25 mouse cellular contexts compared by ENCODE assay signal in the genomic region with DNA sequence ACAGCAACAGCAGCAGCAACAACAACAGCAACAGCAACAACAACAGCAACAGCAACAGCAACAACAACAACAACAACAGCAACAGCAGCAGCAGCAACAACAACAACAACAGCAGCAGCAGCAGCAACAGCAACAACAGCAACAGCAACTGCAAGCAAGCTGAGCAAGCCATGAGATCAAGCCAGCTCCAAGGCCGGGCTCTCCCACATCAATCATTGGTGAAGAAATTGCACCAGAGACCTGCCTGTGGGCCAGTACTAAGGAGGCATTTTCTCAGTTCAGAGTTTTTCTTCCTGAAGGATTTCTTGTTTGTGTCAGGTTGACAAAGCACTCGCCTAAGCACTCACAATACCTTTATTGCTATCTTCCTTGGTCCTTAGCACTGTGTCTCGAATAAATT. TPM values are rescaled to one million over a fixed set of nuclear protein-coding genes. Genes with fewer than 3 reads are reported as not detected.
"Had no signal": no experiment of that assay in that cellular context is flagged by ENCODE, and none has a peak within 500 bp of the region (broad histone marks: within the 10 kb centered on the region; RNA-seq: fewer than 3 reads in every experiment).

No protein-coding gene starts in this region.

- H3K4me1 ChIP-seq: limb, embryonic 12.5 days; limb, embryonic 15.5 days; neural tube, embryonic 13.5 days had no signal

- H3K9me3 ChIP-seq: kidney, embryonic 15.5 days; limb, embryonic 12.5 days; limb, embryonic 15.5 days; neural tube, embryonic 13.5 days had no signal

- H3K4me2 ChIP-seq: kidney, embryonic 15.5 days; limb, embryonic 12.5 days; limb, embryonic 15.5 days; liver, embryonic 11.5 days; lung, embryonic 14.5 days; midbrain, embryonic 11.5 days; neural tube, embryonic 13.5 days had no signal

- H3K9ac ChIP-seq: kidney, embryonic 15.5 days; limb, embryonic 12.5 days; limb, embryonic 15.5 days; liver, embryonic 14.5 days; liver, postnatal 0 days; lung, embryonic 14.5 days; neural tube, embryonic 13.5 days had no signal

- H3K27me3 ChIP-seq: kidney, embryonic 15.5 days; limb, embryonic 12.5 days; limb, embryonic 15.5 days; neural tube, embryonic 13.5 days had no signal

- DNase-seq: kidney, adult 8-10 months; kidney, postnatal 10 days; kidney, postnatal 36 days; layer of hippocampus, postnatal 36 days; left cerebral cortex, postnatal 4 days; lung, embryonic 14.5 days; midbrain, embryonic 14.5 days; right cerebral cortex, postnatal 14 days; right cerebral cortex, postnatal 4 days had no signal

- H3K27ac ChIP-seq: kidney, embryonic 15.5 days; limb, embryonic 12.5 days; limb, embryonic 15.5 days; liver, embryonic 14.5 days; neural tube, embryonic 13.5 days had no signal

- H3K4me3 ChIP-seq: kidney, embryonic 15.5 days; limb, embryonic 12.5 days; limb, embryonic 15.5 days; myocyte; neural tube, embryonic 13.5 days had no signal

- H3K36me3 ChIP-seq: kidney, embryonic 15.5 days; limb, embryonic 12.5 days; limb, embryonic 15.5 days; neural tube, embryonic 13.5 days had no signal

- ATAC-seq: lung, postnatal 0 days had no signal

RNA-seq across cellular contexts. Expression of a gene that starts 8.3 kb away (rescaled TPM):
- total RNA-seq: megakaryocyte progenitor cell, adult 5-6 weeks; megakaryocyte-erythroid progenitor cell, adult 5-6 weeks; monocyte, adult 5-6 weeks; neutrophil, adult 5-6 weeks had no signal
- polyA plus RNA-seq: kidney, embryonic 15.5 days; limb, embryonic 12.5 days; liver, embryonic 11.5 days; liver, postnatal 0 days; lung, embryonic 14.5 days; midbrain, embryonic 11.5 days; midbrain, embryonic 14.5 days; myocyte; neural tube, embryonic 13.5 days; stomach, embryonic 14.5 days; thymus, postnatal 0 days had no signal
